Mouse (Mus musculus) adrenal gland, postnatal 10 days (tissue): Measurements from ENCODE around the gene Apobec4. TPM values are rescaled to one million over a fixed set of nuclear protein-coding genes. Genes with fewer than 3 reads are reported as not detected.
A peak's percentile ranks its signal among the peaks of the same experiment; 100 is the strongest.
"Not testable (repeated sequence)": the region's sequence is repeated elsewhere in the genome, so short reads cannot be mapped to it uniquely, and the experiment has no call there.

Experiments
- DNase-seq: peaks from one replicate; pipeline ENCODE4 v3.0.0; 2021; ENCODE audit warnings: mixed read lengths
- total RNA-seq, 2 experiments: library from RNA; stranded (reverse); gene quantifications; 2 replicates each; pipeline ENCODE4 v1.2.3; 2021

Gene Apobec4
- total RNA-seq, 2 experiments from 2014 or later = not detected

DNA sequence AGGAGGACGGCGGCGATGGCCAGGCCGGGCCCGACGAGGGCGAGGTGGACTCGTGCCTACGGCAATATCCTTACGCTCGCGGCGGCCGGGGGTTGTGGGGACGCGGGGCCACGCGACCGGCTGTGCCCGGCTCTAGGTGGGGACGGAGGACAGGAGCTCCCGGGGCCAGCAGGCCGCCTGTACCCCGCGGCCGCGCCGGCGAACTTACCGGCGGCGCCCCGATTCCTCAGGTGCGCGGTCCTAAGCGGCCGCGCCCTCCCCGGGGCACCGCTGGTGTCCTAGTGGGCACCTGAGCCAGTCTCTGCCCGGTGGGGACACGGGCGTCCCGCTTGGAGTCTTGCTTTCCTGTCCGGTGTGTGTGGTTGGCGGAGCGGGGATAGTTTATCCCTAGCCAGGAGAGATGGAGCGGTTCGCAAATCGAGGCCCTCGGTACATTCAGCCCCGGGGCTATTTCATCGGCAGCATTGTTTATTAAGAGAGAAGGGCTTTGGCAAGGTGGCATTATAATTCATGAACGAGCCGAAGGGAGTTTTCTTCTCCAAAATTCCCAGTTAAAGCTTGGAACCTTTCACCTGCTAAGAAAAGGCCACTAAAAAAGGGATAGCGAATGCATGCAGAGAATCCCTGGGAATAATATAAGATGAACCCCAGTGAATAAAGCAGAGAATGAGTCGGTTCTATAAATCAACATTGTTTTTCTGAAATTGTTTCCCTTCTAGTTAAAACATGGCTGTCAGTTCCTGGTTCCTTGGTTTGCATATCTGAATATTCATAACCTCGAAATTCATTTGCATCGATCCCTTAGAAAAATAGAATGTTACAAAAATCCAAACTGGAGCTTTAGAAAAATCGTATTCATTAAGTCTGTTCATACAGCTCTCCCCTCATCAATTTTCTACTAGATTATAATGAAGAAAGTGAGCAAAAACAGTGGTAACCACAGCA is 16.7 kb downstream of the Apobec4 start:
- DNase-seq = peak; percentile 53

DNA sequence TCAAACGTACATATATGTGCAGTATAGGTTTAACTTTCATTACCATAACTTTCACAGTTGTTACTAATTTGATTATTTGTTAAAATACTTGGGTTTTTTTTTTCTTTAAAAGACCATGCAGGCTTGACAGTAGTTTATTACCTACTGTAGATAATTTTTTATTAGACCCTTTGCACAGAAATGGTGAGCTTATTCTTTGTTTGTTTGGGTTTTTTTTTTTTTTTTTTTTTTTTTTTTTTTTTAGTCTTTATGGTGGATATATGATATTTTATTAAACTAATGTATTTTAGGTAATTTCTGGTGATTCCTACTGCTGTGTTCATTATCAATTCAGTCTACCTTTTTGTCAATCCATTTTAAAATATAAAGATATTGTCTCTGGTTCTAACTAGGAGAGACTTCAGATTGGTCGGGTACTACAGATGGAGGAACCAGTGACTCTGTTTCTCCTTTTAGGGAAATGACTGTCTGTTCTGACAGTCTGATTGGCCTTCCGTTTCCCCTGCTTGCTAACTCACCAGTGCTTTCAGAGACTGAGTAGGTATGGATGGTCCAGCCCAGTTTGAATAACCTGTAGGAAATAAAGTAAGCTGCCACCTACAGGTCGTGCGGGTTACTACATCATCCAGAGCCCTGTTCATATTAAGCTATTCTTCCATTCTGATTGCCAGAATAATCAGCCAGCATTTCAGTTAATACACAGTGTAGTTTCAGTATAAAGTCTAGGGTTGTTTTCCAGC is 17.6 kb downstream of the Apobec4 start:
- peak; percentile 87 for DNase-seq

DNA sequence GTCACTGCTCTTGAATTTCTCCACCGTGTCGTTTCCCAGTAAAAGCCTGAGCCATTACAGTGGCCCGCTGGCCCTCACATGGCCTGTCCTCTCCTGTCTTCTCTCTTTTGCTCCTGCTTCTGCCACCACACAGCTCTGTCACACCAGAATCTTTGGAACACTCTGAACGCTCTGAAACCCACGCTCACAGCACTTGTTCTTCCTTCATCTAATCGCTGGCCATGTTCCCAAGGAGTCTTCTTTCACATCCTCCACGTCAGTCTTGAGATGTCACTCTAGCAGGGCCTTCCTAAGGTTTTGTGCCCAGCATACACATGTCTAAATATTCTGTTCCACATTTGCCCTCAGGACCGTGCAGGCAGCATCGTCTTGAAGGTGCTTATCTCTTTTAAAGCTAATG is 20.7 kb downstream of the Apobec4 start:
- no peak for DNase-seq

DNA sequence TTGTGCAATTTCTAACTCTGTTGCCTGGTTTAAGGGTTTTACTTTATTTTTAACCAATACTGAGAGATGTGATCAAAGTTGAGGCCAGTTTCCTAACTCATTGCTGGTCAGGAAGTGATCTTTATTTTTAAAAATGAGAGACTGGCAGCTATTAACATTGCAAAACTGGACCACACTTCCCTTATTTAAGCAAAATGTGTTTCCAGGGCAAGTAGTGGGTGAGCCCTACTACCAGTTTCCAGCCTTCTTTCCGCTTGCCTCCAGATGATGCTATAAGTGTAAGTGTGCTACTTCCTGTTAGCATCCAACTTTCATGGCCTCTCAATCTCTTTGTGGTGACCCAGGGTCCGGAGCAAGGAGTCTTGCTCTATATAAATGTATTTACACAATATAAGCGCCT is 24.2 kb downstream of the Apobec4 start:
- DNase-seq = not testable (repeated sequence)

DNA sequence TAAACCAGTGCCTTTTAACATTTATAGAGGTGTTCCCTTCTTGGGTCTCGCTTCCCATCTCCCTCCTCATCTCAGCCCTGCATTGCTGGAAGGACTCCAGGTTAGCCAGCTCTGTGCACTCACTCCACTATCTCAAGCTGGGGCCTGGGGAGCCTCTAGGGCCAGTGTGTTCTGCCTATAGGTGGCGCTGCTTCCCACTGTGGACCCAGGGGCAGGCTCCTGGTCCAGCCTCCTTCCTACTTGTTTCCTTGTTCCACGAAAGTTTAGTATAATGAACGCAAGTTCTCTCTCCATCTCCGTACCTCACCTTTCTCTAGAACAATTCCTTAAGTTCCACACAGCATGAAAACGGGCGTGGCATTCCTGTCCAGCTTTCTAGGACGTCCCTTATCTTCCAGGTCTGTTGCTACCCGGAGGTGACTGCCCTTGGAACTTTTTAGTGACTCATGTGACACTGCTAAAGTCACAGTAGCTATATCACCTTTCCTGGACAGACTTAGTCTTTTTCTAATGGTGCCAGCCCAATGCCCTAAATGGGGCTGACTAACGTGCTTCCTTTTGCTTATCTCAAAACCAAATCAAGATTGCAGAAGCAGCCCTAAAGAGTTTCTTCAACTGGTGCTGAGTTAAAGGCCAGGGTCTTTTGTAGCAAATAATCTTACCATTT is 28.9 kb downstream of the Apobec4 start:
- peak; percentile 88 for DNase-seq

DNA sequence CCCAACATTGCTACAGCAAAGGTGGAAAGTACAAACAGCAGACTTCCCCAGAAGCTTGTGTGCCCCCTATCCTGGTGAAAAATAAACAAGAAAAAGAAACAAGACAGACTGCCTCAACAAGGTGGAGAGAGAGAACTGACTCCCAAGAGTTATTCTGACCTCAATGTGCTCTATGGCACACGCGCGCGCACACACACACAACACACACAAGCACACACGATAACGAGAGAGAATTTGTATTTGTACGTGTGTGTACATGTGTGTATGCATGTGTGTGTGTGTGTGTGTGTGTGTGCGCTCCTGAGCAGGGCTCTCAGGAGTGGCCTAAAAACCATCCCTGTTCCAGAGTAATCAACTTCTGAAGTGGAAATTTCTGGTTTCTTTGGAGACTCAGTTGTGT is 34.3 kb downstream of the Apobec4 start:
- no peak for DNase-seq

DNA sequence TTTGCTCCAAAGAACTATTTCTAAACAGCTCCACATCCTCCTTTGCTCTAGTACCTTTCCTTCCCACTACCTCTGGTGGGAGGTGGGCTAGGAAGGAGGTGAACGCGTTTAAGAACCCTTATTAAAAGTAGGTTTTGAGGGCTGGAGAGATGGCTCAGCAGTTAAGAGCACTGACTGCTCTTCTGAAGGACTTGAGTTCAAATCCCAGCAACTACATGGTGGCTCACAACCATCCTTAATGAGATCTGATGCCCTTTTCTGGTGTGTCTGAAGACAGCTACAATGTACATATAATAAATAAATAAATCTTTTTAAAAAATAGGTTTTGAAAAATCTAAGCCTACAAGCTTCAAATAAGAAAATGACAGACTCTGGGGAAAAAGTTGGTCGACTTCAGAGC is 35.1 kb downstream of the Apobec4 start:
- not testable (repeated sequence) for DNase-seq

DNA sequence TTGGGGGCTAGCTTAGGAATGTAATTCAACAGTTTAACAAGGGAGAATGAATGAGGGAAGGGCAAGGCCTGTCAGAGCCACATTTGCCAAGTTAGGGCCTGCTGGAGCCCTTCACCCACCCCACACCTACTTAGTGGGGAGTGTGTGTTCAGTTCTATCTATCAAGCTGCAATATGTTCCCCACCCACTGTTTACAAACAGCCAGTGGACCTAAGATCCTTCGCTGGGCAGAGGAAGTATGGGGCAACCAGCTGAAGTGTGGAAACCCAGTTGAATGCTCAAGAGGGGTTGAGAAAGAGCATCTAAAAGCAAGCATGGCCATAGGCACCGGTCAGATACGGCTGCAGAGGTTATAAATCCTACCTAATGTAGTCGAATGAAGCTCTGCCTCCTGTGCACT is 36.6 kb downstream of the Apobec4 start:
- DNase-seq = no peak

DNA sequence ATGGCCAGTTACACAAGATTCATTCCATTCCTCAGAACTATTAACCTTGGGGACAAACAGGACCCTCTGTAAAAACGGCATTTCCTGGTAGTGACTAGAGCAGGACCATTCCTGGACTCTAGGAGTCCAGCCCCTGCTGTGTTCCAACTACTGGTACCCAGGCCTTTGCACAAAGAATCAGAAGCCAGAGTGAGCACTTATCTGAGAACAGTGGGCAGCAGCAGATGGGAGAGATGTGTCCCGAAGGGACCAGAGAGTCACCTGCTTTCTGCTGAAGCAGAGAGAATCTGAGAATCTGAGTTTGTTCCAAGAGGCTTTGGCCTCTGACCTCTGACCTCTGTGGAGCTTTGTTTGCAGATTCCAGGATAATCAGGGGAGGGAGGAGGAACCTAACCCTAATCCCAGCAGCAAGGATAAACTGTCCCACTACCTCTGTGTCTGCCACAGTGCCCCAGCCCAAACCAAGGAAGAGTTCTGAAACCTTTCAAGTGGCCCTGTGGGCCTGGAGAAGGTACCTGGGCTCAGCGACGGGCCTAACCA is 37.8 kb downstream of the Apobec4 start:
- no peak for DNase-seq

DNA sequence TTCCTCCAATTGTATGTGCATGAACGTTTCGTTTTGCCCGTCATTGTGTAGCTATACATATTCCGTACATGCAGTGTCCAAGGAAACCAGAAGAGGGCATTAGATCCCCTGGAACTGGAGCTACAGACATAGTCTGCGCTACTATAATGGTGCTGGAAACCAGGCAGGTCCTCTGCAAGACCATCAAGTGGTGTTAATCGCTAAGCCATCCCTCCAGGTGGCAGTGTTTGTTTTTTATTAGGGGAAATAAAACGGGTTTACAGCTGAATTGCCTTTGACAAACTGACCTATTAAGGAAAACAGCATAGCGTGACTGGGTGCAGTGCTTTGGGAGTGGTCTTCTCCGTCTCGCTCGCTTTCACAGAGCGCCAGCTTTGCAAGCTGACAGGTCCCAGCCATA is 39.9 kb downstream of the Apobec4 start:
- peak; percentile 59 for DNase-seq

DNA sequence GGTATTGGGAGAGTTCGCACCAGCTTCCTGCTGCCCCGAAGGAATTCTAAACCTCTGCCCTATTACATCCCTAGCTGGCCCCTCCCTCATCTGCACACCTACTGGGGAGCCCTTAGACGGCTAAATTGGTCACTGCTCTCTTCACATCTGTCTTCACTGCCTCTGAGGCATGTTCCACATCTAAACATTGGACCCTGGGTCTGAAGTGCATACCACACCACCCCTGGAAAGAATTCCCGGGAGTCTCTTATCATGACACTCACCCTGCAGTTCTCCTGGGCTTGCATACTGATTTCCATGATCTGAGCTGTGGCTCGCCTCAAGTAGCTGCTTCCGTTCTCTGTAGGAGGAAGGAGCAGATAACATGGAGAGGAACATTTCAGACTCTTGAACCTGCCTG is 40.5 kb downstream of the Apobec4 start:
- DNase-seq = no peak

DNA sequence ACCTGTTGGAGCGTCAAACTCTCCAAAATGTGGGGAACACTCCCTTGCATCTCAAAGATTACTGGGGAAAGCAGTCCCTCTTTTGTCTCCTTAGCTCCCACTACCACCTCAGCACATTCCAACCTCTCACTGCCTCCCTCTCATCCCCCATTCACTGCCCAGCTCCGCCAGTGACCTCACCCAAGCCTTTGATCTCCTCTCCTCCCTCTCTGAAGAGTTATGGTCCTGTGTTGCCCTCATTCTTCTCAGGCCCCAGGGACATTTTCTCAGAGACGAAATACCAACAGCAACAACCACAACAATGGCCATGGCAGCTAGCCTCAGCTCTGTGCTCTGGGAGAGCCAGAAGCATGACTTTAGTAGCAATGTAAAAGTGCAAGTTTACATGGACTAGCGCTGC is 40.9 kb downstream of the Apobec4 start:
- DNase-seq = peak; percentile 29

DNA sequence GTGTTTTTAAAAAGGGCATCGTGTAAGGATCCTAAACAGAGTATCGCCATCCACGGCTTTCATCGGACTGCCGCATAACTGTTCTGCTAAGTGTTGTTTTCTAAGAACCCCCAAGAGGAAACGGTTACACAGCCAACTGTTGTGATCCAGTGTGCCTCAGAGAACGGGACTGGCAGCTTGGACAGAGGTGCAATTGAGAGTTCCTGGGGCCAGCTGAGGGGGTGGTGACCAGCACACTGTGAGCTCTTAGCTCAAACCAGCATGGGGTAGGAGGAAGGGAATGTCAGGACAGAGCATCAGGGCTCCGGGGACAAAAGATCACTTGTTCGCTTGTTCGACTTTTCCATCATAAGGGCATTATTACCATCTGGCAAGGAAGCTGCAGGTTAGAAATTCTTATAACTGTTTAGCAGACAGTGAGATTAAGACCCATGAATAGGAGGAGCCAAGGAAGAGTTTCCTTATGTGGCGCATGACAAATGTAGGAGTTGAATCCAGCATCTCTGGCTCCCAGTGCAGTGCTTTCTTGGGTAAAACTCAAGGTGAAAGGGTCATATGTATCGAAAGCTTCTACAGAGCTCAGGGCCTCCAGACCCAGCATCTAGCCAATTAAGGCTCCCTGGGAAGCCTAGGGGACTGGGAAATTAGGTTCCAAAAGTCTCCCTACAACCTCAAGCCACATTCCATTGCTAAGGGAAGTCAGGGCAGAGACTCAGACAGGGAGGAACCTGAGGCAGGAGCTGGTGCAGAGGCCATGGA is 42.6 kb downstream of the Apobec4 start:
- no peak for DNase-seq

DNA sequence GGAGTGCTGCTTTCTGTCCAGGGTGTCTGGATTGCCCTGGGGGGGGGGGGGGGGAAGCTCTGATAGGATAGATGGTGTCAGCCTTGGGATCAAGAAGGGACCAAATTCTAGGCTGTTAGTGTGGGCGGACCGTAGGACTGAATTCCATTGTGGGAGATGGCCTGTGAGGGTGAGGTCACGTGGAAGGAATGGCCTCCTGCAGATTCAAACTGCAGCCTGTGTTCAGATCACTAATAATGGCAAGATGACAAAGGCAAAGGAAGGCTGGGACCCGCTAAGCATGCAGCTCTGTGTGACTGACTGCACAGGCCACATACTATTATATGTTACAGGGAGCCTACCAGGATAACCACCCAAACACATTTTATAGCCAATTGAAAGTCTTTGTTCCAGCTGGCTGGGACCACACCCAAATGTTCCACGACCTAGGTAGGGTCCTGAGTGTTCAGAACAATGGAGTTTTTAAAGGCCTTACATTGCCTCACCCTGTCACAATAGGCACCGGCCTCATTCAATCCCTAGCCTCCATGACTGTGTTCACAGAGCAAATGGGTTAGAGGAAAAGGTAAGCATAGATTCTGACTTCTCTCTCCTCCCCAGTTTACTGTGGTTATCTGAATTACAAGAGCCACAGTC is 43.3 kb downstream of the Apobec4 start:
- DNase-seq = no peak

DNA sequence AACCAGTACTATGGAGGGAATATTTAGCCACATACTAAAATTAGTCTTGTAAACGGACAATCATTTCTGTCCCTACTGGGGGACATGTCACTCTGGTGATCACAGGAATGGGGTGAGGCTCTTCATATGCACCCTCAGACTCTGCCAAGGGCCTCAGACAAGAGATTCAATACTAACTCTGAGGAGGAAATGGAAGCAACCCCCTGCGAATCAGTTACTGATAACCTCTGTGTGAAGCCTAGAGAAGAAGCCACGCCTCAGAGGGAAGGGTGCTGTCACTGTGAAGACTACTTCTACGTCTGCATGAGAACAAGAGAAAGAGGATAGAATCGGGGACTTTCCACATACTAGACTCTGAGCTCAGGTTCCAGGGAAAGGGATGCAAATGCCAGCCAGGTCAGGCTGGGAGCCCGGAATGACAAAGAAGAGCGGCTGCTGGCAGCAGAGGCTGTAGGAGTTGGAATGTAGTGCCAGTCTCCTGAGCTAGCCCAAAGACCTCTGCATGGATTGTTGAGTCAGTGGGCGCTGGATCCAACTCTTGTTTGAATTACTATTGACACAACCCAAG is 45.4 kb downstream of the Apobec4 start:
- no peak for DNase-seq

DNA sequence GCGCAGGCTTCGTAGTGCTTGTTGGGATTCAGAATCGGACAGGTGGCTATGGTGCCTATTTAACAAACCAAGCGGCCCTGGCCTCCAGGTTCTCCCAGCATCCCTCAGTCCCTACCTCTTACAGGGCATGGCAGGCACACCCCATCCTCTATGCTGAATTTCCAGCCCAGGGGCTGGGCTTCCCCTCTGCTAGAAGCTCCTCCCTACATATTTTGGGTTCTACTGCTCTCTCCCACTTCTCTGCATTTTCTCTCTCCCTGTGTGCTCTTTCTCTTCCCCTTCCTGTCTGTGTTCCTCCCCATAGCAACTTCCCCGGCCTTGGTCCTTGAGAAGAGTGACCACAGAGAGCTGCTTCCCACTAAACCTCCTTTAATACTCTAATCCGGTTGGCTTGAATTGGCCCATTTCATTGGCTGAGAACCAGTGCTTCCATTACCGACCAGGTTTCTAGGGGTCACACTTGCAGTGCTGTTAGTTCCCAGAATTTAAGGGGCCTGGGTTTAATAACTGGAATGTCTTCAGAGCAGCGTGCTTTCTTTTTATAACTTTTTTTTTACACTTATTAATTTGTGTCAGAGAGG is 46.4 kb downstream of the Apobec4 start:
- no peak for DNase-seq

DNA sequence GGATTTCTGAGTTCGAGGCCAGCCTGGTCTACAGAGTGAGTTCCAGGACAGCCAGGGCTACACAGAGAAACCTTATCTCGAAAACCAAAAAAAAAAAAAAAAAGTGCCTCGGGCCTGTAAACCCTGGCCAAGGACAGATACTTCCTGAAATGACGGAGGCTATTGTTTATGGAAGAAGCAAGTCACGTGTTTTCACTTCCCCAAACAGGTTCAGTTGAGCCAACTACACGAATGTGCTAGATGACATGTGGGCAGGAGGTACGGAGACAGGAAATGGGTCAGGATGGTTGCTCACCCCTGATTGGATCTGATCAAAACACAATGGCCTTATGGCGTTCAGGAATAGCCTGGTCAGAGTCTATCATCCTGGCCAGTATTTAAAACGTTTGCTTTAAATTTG is 47.8 kb downstream of the Apobec4 start:
- DNase-seq = no peak

DNA sequence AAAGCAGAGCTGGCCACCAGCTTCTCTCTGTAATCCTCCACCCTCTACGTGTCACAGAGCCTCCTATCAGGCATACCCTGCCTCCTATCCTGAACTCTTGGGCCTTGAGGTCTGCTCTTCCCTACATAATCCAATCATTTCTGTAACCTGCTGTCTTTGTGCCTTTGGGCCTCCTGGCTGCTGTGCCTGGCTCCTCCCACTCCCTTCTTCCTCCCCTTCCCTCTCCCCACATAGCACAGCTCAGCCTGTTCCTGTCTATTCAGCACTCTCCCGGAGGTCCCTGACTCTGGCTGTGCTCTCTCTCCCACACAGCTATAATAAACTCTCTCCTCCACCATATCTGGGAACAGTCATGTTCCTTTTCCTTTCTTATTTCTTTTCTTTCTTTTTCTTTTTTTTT is 49.5 kb downstream of the Apobec4 start, which contains the start of gene Ncf2:
Gene Ncf2, plus strand, starts transcription at position 298 of the 400 bp plus-strand sequence.
- DNase-seq = no peak

DNA sequence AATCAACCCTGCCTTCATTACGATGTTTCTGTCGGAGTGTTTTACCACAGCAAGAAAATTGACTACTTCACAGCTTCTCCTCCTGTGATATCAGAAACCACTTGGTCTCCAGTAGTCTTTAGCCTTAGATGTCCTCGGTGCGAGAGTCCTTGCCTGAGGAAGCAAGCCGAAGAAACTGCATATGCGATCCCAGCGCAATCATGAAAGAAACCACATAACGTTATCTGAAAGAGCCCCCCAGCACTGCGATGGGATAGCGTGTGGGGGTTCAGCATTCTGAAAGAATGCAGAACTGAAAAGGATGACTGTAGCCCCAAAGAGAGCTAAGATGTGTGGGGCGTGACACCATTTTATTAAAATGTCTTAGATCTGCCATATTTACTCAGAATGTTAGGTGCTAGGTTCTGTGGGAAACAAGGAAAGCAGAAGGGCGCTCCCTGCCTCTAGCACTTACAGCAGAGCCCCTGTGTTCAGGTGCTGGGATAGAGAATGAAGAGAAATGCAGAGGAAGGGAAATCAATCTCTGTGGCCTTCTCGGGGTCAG is 50.4 kb downstream of the Apobec4 start:
- no peak for DNase-seq

DNA sequence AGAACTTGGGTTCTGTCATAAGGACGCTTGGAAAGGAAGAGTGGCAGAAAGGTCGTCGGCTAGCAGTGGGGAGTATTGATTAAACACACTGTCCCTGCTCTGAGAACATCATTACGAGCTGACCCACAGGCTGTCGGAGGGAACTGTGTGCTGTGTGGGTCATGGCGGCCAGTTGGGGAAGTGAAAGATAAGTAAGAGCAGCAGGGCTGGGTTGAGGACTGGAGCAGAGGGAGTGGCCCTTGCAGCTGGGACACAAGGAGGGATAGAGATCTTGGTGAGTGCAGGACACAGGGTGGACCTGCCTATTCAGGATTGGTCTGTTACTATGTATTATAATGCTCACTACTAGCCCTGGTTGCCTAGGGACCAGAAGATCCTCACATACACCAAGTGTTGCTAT is 54.6 kb downstream of the Apobec4 start:
- DNase-seq = no peak
